Mouse (Mus musculus) pancreas, adult 10 weeks (tissue): ENCODE results near the gene Olfr32. TPM values are rescaled to one million over a fixed set of nuclear protein-coding genes. Genes with fewer than 3 reads are reported as not detected.

ENCODE experiments used
- polyA plus RNA-seq: library from polyadenylated mRNA; stranded (reverse); fragments of 350-450 nt; fragmentation: Illumina TruSeq; extraction: RNeasy Lipid Tissue Mini Kit (QIAGEN cat#74804); gene quantifications from one replicate; pipeline ENCODE4 v1.2.3, GENCODE M21; 2015; ENCODE audit warnings: low read depth, low replicate concordance; ENCODE audit not compliant: insufficient read depth

Gene Olfr32
- not detected for polyA plus RNA-seq

GRCm38 (mm10) chr2:90142196-90142595 lies at the start of gene Olfr32:
Gene Olfr32 (minus strand): TSS chr2:90142296.

GRCm38 (mm10) chr2:90152991-90153390 lies 10.9 kb upstream of the Olfr32 start, which contains the start of gene Olfr1270:
Gene Olfr1270 (minus strand): TSS chr2:90153091.

GRCm38 (mm10) chr2:90121312-90121711 lies 20.8 kb downstream of the Olfr32 start, which contains the start of gene Olfr1269:
Gene Olfr1269 (minus strand): TSS chr2:90121412.

Other genes starting within 250 kb of the Olfr32 start
- gene Olfr1258, start 215.0 kb downstream of the Olfr32 start, polyA plus RNA-seq: not detected
- not detected for gene Olfr1259, start 193.6 kb downstream of the Olfr32 start, polyA plus RNA-seq
- gene Olfr1260, start 168.0 kb downstream of the Olfr32 start, polyA plus RNA-seq: not detected
- gene Olfr1261, start 151.1 kb downstream of the Olfr32 start, polyA plus RNA-seq: not detected
- not detected for gene Olfr1262, start 142.2 kb downstream of the Olfr32 start, polyA plus RNA-seq
- not detected for gene Olfr1263, start 130.2 kb downstream of the Olfr32 start, polyA plus RNA-seq
- not detected for gene Olfr1264, start 116.7 kb downstream of the Olfr32 start, polyA plus RNA-seq
- gene Olfr1265, start 107.0 kb downstream of the Olfr32 start, polyA plus RNA-seq: not detected
- gene Olfr140, start 78.7 kb downstream of the Olfr32 start, polyA plus RNA-seq: not detected
- gene Olfr1269, start 20.9 kb downstream of the Olfr32 start, polyA plus RNA-seq: not detected
- gene Olfr1270, start 10.8 kb upstream of the Olfr32 start, polyA plus RNA-seq: not detected
- not detected for gene Olfr1506, start 82.2 kb upstream of the Olfr32 start, polyA plus RNA-seq
- gene Olfr142, start 115.3 kb upstream of the Olfr32 start, polyA plus RNA-seq: not detected
- gene Olfr1271, start 128.7 kb upstream of the Olfr32 start, polyA plus RNA-seq: not detected
- not detected for gene Olfr1272, start 150.5 kb upstream of the Olfr32 start, polyA plus RNA-seq
- gene Gm13769, start 179.9 kb upstream of the Olfr32 start, polyA plus RNA-seq: not detected